Mouse (Mus musculus) effector memory CD4-positive, alpha-beta T cell, adult 5 months (primary cell): ENCODE data around the gene Nedd9. TPM values are rescaled to one million over a fixed set of nuclear protein-coding genes. Genes with fewer than 3 reads are reported as not detected.

Experiments
- polyA plus RNA-seq: library from polyadenylated mRNA; unstranded; fragments of 100-300 nt; shearing (Covaris generic); gene quantifications from one replicate; pipeline ENCODE4 v1.2.1, GENCODE M21; 2017

Gene Nedd9
- 132 TPM for polyA plus RNA-seq

GRCm38 (mm10) chr13:41486606-41487408, at the start of gene Nedd9:
TSS of gene Nedd9 (minus strand) at chr13:41487362.

GRCm38 (mm10) chr13:41273927-41274650, 213.1 kb downstream of the Nedd9 start, which contains the start of gene Gm17364:
TSS of gene Gm17364 (minus strand) at chr13:41273977.

Other genes with a start within 250 kb of the Nedd9 start
- gene Smim13, start 237.5 kb downstream of the Nedd9 start, polyA plus RNA-seq: 9.9 TPM
- gene Gm17364, start 213.4 kb downstream of the Nedd9 start, polyA plus RNA-seq: not detected
- gene Tmem170b, start 118.5 kb upstream of the Nedd9 start, polyA plus RNA-seq: 14.0 TPM